Mouse (Mus musculus) midbrain, embryonic 12.5 days (tissue): ENCODE measurements around the gene A130010J15Rik. TPM values are rescaled to one million over a fixed set of nuclear protein-coding genes. Genes with fewer than 3 reads are reported as not detected.
A peak's percentile ranks its signal among the peaks of the same experiment; 100 is the strongest.

Source experiments
- ATAC-seq: fragments of 200-750 bp; cut with Nextera tagmentation; 2 replicates; pipeline ENCODE4 v1.8.0; 2017; ENCODE audit warnings: low read depth, moderate TSS enrichment, moderate library complexity; ENCODE audit not compliant: low FRiP score
- H3K27ac ChIP-seq: fragments of 300-500 bp; sonication (generic); replicated peaks from 2 replicates; pipeline ENCODE4 v1.5.1; 2016; ENCODE audit warnings: mild to moderate bottlenecking
- H3K27me3 ChIP-seq: fragments of 300-500 bp; sonication (generic); 2 replicates; pipeline ENCODE4 v1.6.1; 2016; ENCODE audit warnings: mild to moderate bottlenecking
- H3K36me3 ChIP-seq: fragments of 300-500 bp; sonication (generic); 2 replicates; pipeline ENCODE4 v1.6.1; 2016
- H3K4me1 ChIP-seq: fragments of 300-500 bp; sonication (generic); 2 replicates; pipeline ENCODE4 v1.6.1; 2016
- H3K4me2 ChIP-seq: fragments of 300-500 bp; sonication (generic); replicated peaks from 2 replicates; pipeline ENCODE4 v1.6.1; 2016; ENCODE audit warnings: mild to moderate bottlenecking, moderate library complexity
- H3K4me3 ChIP-seq: fragments of 300-500 bp; sonication (generic); 2 replicates; pipeline ENCODE4 v1.5.1; 2016; ENCODE audit warnings: mild to moderate bottlenecking
- H3K9ac ChIP-seq: fragments of 300-500 bp; sonication (generic); replicated peaks from 2 replicates; pipeline ENCODE4 v1.6.1; 2016; ENCODE audit warnings: mild to moderate bottlenecking, moderate library complexity
- H3K9me3 ChIP-seq: fragments of 300-500 bp; sonication (generic); 2 replicates; pipeline ENCODE4 v1.6.1; 2016; ENCODE audit warnings: mild to moderate bottlenecking
- WGBS: fragments of 180-500 bp; shearing (Covaris S2); methylation state at CpG from one replicate; pipeline ENCODE4 v1.1.7; 2016; 5-methylcytosine and 5-hydroxymethylcytosine counted together
- polyA plus RNA-seq: library from polyadenylated mRNA; unstranded; fragments of >200 nt; fragmentation: Nextera tagmentation; extraction: Ambion mirVana; gene quantifications from 2 replicates; pipeline ENCODE4 v1.2.1, GENCODE M21; 2016

Gene A130010J15Rik
- polyA plus RNA-seq, 1 experiment from 2014 or later = 16.6 TPM

DNA sequence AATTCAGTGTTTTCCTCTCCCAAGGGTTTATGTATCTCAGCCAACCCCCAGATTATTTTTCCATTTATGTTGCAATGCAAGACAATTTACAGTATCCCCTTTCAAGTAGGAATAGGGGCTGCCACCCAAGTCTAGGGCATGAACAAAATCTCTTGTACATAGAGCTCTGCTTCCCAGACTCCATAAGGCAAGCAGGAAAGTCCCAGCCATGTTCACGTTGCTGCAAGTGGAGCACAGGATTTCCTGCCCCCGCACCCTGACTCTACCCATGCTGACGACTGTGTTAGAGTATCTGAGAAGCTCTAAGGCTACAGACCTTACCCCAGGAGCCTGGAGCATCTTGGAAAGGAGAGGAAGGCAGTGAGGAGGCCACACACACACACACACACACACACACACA lies 21.9 kb downstream of the A130010J15Rik start:
- Histone ChIP-seq H3K36me3 (no peaks in the 10 kb centered on the region), H3K9ac (no peak overlapping the region), H3K9me3 (no peaks in the 10 kb centered on the region), H3K4me3 (no peak overlapping the region), H3K27ac (0 out of 2 replicates have a peak overlapping the region, but pooled peaks have one; percentile 58), H3K4me1 (peaks cover 11% of the 10 kb centered on the region), H3K27me3 (no peaks in the 10 kb centered on the region), H3K4me2 (no peak overlapping the region)
- ATAC-seq = 0 out of 2 replicates have a peak, but pooled peaks have one; percentile 24
- 52% methylated on average over 3 of the region's 3 CpGs for WGBS

DNA sequence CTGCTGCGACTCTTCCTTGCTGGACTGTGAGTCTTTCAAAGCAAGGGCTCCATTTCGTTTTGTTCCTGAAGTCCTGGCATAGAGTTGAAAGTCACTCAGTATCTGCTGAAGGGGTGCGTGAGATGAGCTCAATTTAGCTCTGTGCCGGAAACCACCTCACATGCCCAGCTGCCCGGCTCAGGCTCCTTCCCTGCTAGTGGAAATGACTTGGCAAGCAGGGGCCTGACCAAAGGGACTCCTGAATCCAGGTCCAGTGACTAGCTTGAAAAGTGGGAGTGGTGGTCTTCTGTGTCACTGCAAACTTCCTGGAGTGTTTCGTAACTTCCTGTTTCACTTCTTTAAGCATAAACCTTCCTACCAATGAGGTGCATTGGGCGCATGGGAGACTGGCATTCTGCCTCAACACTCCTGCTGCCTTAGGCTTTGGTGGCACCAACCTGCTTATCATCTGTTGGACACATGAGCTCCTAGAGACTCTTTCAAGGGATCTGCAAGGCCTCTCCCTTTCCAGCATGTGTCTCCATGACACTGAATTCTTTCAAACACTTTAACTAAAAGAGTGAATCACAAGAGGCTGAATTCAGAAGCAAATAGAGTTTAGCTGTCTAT lies 23.9 kb downstream of the A130010J15Rik start:
- H3K36me3 ChIP-seq = no peaks in the 10 kb centered on the region
- H3K4me2 ChIP-seq = no peak overlapping the region
- no peak overlapping the region for H3K9ac ChIP-seq
- H3K27me3 ChIP-seq = no peaks in the 10 kb centered on the region
- no peak overlapping the region for H3K27ac ChIP-seq
- H3K9me3 ChIP-seq = no peaks in the 10 kb centered on the region
- ATAC-seq = no peak
- peaks cover 11% of the 10 kb centered on the region for H3K4me1 ChIP-seq
- 92% methylated on average over 7 of the region's 7 CpGs for WGBS
- no peak overlapping the region for H3K4me3 ChIP-seq

GRCm38 (mm10) chr1:193194416-193195140 lies 26.7 kb downstream of the A130010J15Rik start:
- ATAC-seq = no peak
- WGBS = 87% methylated on average over 3 of the region's 3 CpGs
- Histone ChIP-seq H3K27me3 (no peaks in the 10 kb centered on the region), H3K9me3 (no peaks in the 10 kb centered on the region), H3K36me3 (no peaks in the 10 kb centered on the region), H3K4me3 (no peak overlapping the region), H3K27ac (no peak overlapping the region), H3K9ac (no peak overlapping the region), H3K4me2 (no peak overlapping the region), H3K4me1 (peaks cover 3% of the 10 kb centered on the region)

GRCm38 (mm10) chr1:193195169-193195810 lies 27.4 kb downstream of the A130010J15Rik start:
- H3K27ac ChIP-seq = no peak overlapping the region
- ATAC-seq = no peak
- WGBS = 86% methylated on average over 3 of the region's 3 CpGs
- no peaks in the 10 kb centered on the region for H3K36me3 ChIP-seq
- no peaks in the 10 kb centered on the region for H3K4me1 ChIP-seq
- no peak overlapping the region for H3K9ac ChIP-seq
- no peaks in the 10 kb centered on the region for H3K27me3 ChIP-seq
- H3K4me3 ChIP-seq = no peak overlapping the region
- no peaks in the 10 kb centered on the region for H3K9me3 ChIP-seq
- no peak overlapping the region for H3K4me2 ChIP-seq

DNA sequence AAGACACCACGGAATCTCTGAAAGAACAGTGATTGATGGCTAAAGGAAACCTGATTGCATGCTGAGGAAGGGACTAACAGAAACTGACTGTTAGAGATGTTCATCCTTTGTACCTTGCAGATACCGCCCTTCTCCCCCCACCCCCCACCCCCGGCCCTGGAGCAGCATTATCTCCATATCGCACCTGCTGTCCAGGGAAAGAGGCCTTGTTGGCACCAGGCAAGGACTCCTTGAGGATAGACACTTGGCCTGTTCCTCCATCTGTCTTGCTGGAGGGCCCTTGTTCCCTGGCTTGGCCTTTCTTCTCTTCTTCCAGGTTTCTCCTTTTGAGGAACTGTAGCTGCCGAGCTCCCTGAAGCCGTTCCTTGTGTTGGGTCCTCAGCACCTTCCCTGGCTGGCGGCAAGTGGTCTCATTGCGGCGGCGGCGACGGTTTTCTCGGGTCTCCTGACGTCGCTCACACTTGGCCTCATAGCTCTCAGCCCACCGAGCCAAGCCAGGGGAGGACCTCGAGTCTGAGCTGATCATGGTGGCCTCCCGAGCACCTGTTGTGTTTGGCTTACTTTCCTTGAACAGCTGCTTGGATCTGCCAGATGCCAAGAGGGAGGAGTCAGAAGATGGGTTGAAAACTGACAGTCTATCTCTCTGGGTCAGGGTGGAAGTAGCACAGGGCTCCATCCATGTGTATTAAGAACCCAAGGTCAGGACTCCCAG lies 29.8 kb downstream of the A130010J15Rik start:
- Histone ChIP-seq H3K36me3 (no peaks in the 10 kb centered on the region), H3K4me2 (no peak overlapping the region), H3K9ac (no peak overlapping the region), H3K27ac (no peak overlapping the region), H3K27me3 (no peaks in the 10 kb centered on the region; the same call in 1 of the 2 replicates), H3K4me3 (no peak overlapping the region), H3K4me1 (no peaks in the 10 kb centered on the region), H3K9me3 (no peaks in the 10 kb centered on the region)
- ATAC-seq = no peak
- 94% methylated on average over 18 of the region's 18 CpGs for WGBS

GRCm38 (mm10) chr1:193198312-193198711 lies 30.5 kb downstream of the A130010J15Rik start:
- Histone ChIP-seq H3K4me2 (no peak overlapping the region), H3K27me3 (no peaks in the 10 kb centered on the region; the same call in 1 of the 2 replicates), H3K9ac (no peak overlapping the region), H3K27ac (no peak overlapping the region), H3K9me3 (no peaks in the 10 kb centered on the region), H3K4me1 (no peaks in the 10 kb centered on the region), H3K36me3 (no peaks in the 10 kb centered on the region), H3K4me3 (no peak overlapping the region)
- ATAC-seq = no peak
- 83% methylated on average over 2 of the region's 2 CpGs for WGBS

GRCm38 (mm10) chr1:193200640-193201382 lies 33.0 kb downstream of the A130010J15Rik start:
- Histone ChIP-seq H3K4me1 (no peaks in the 10 kb centered on the region), H3K4me3 (no peak overlapping the region), H3K9ac (no peak overlapping the region), H3K9me3 (no peaks in the 10 kb centered on the region), H3K27me3 (no peaks in the 10 kb centered on the region; the same call in 1 of the 2 replicates), H3K27ac (no peak overlapping the region), H3K36me3 (no peaks in the 10 kb centered on the region), H3K4me2 (no peak overlapping the region)
- 81% methylated on average over 8 of the region's 8 CpGs for WGBS
- no peak for ATAC-seq

- no peak within 1 kb of the TSS for H3K27ac ChIP-seq
- ATAC-seq = no peak
- no peaks in the 10 kb centered on the region for H3K9me3 ChIP-seq
- no peaks in the 10 kb centered on the region for H3K4me1 ChIP-seq
- no peaks in the 10 kb centered on the region for H3K36me3 ChIP-seq
- WGBS = 72% methylated on average over 5 of the region's 5 CpGs
- H3K4me3 ChIP-seq = no peak within 1 kb of the TSS
- no peak within 1 kb of the TSS for H3K4me2 ChIP-seq
- H3K27me3 ChIP-seq = no peaks in the 10 kb centered on the region; the same call in 1 of the 2 replicates
- no peak within 1 kb of the TSS for H3K9ac ChIP-seq
Observed at GRCm38 (mm10) chr1:193201383-193201778, 33.5 kb downstream of the A130010J15Rik start, which contains the start of gene Traf3ip3. Gene Traf3ip3, minus strand, starts transcription at chr1:193201703.

DNA sequence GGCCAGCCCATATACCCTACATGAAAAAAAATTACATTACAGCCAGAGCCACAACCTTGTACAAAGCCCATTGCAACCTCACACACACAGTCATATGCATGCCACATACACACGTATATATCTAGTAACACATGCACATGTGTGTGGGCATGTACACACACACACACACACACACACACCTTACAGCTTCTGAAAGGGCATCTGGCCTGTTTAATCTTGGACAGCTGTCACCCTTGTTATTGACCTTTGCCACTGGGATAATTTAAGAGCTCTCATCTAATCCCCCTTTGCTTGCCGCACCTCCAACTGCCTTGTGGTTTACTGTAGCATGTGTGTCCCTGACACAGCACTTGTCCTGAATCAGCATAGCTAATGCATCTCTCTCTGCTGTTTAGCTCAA lies 36.0 kb downstream of the A130010J15Rik start:
- no peaks in the 10 kb centered on the region for H3K9me3 ChIP-seq
- WGBS = 76% methylated on average over 2 of the region's 2 CpGs
- H3K27ac ChIP-seq = no peak overlapping the region
- no peaks in the 10 kb centered on the region for H3K36me3 ChIP-seq
- H3K4me1 ChIP-seq = no peaks in the 10 kb centered on the region
- no peak for ATAC-seq
- H3K4me2 ChIP-seq = no peak overlapping the region
- H3K4me3 ChIP-seq = no peak overlapping the region
- H3K27me3 ChIP-seq = no peaks in the 10 kb centered on the region; the same call in 1 of the 2 replicates
- H3K9ac ChIP-seq = no peak overlapping the region

DNA sequence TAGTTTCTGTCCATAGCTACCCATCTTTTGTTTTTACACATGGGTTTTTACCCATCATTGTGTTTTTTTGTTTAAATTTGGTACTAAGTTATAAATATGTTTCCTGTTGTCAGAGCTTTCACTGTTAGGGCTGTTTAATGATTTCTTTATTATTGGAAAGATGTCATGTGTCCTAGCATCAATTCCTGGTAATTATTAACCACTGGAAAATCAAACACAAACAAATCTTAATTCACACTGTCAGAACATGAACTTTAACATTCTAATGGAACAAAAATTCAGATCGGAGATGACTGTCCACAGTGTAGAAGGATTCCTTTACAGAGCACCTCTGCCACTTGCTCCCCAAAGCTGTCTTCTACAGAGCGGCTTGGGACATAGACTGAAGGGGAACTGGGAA lies 37.6 kb downstream of the A130010J15Rik start:
- no peaks in the 10 kb centered on the region for H3K36me3 ChIP-seq
- H3K9ac ChIP-seq = no peak overlapping the region
- H3K4me2 ChIP-seq = no peak overlapping the region
- no peaks in the 10 kb centered on the region; the same call in 1 of the 2 replicates for H3K27me3 ChIP-seq
- no peak overlapping the region for H3K27ac ChIP-seq
- H3K4me3 ChIP-seq = no peak overlapping the region
- WGBS = 94% methylated on average over 2 of the region's 2 CpGs
- H3K4me1 ChIP-seq = no peaks in the 10 kb centered on the region
- no peak for ATAC-seq
- H3K9me3 ChIP-seq = no peaks in the 10 kb centered on the region

DNA sequence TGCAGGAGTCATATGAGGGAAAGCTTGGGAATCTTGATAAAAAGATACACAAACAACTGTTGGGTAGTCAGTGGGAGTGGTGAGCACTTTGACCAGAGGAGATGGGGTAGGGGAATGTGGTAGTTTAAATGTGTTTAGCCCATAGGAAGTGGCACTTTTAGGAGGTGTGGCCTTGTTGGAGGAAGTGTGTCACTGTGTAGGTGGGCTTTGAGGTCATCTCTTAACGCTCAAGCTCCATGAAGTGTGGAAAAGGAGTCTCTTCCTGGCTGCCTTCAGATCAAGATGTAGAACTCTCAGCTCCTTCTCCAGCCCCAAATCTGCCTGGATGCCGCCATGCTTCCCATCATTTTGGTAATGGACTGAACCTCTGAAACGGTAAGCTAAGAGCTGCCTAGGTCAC lies 39.7 kb downstream of the A130010J15Rik start, which contains the start of gene Lamb3:
TSS of gene Lamb3 (plus strand) at position 197 of the 400 bp plus-strand sequence.
- 88% methylated on average over 3 of the region's 3 CpGs for WGBS
- Histone ChIP-seq H3K4me2 (no peak within 1 kb of the TSS), H3K9me3 (no peaks in the 10 kb centered on the region), H3K4me1 (no peaks in the 10 kb centered on the region), H3K9ac (no peak within 1 kb of the TSS), H3K27ac (no peak within 1 kb of the TSS), H3K27me3 (no peaks in the 10 kb centered on the region), H3K4me3 (no peak within 1 kb of the TSS), H3K36me3 (no peaks in the 10 kb centered on the region)
- ATAC-seq = no peak
